Mouse (Mus musculus) fibroblast of lung, adult 2 months (primary cell): Measurements from ENCODE around the gene Carhsp1.

Experiments used
- DNase-seq: peaks from one replicate; pipeline ENCODE4 v3.0.0-alpha.2; 2011; ENCODE audit warnings: low read depth

Gene Carhsp1

GRCm38 (mm10) chr16:8674165-8674564 lies 2.2 kb upstream of the Carhsp1 start:
- DNase-seq: no peak

GRCm38 (mm10) chr16:8673343-8673742 lies 1.4 kb upstream of the Carhsp1 start:
- DNase-seq: no peak

DNA sequence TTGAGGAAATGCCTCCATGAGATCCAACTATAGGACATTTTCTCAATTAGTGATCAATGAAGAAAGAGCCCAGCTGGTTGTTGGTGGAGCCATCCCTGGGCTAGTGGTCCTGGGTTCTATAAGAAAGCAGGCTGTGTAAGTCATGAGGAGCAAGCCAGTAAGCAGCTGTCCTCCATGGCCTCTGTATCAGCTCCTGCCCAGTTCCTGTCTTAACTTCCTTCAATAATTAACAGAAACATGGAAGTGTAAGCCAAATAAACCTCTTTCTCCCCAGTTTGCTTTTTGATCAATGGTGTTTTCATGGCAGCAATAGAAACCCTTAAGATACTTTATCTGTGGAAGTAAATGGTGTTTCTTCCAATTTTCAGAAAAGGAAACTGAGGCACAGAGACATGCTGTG lies 856 bp upstream of the Carhsp1 start:
- no peak for DNase-seq

DNA sequence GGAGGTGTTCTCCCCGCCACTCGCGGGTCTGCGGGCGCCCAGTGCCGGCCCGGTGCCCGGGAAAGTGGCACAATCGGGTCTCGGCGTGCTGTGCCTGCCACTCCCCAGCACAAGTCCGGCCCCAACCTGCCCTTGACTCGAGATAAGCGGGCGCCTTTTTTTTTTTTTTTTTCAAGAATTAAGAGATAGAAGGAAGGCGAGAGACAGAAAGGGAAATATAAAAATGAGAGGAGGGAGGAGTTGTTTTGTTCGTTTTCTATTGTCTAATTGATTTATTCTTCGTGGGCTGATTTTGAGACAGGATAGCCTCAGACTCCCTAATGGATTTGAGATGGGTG lies 364 bp upstream of the Carhsp1 start:
- no peak for DNase-seq

- no peak for DNase-seq
These were observed 1.6 kb downstream of the Carhsp1 start for GRCm38 (mm10) chr16:8670041-8671035.

GRCm38 (mm10) chr16:8669432-8669831 lies 2.5 kb downstream of the Carhsp1 start:
- DNase-seq: no peak

- no peak for DNase-seq
These were observed 3.6 kb downstream of the Carhsp1 start for GRCm38 (mm10) chr16:8668386-8668785.

DNA sequence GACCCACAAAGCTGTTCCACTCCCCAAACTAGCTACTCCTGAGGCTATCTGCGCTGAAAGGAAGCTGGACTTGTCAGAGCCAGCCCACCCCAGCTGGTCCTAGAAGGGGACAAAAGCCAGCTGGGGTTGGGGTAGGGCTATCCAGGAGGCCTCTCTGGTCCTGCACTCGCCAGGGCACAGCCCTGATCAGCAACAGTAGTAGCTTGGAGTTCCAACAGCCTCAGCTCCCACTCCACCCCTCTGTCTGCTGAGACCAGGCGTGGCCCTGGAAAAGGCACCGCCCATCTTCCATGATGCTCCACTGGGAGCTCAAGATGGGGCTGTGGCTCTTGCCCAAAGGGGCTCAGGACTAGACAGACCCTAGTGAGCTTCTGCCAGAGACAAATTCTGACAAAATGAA lies 4.1 kb downstream of the Carhsp1 start:
- no peak for DNase-seq

GRCm38 (mm10) chr16:8667261-8667660 lies 4.7 kb downstream of the Carhsp1 start:
- no peak for DNase-seq

DNA sequence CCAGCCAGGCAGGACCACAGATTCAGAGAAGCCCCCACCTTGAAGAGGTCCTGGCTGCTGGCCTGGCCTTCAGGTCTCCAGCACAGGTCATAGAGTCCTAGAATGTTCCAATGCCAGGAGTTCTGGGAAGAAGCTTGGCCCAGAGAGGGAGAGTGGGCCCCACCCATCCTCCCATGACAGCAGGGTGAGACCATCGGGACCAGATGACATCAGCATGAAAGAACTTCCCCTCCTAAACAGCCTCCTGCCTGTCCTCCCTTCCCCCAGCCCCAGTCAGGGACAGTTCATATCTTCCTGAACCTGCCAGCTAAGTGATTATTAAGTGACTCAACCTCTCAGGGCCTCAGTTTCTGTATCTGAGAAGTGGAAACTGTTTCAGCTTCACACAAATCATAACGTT lies 5.5 kb downstream of the Carhsp1 start:
- DNase-seq: no peak

- no peak for DNase-seq
These were observed 6.6 kb downstream of the Carhsp1 start for GRCm38 (mm10) chr16:8665367-8665766.

DNA sequence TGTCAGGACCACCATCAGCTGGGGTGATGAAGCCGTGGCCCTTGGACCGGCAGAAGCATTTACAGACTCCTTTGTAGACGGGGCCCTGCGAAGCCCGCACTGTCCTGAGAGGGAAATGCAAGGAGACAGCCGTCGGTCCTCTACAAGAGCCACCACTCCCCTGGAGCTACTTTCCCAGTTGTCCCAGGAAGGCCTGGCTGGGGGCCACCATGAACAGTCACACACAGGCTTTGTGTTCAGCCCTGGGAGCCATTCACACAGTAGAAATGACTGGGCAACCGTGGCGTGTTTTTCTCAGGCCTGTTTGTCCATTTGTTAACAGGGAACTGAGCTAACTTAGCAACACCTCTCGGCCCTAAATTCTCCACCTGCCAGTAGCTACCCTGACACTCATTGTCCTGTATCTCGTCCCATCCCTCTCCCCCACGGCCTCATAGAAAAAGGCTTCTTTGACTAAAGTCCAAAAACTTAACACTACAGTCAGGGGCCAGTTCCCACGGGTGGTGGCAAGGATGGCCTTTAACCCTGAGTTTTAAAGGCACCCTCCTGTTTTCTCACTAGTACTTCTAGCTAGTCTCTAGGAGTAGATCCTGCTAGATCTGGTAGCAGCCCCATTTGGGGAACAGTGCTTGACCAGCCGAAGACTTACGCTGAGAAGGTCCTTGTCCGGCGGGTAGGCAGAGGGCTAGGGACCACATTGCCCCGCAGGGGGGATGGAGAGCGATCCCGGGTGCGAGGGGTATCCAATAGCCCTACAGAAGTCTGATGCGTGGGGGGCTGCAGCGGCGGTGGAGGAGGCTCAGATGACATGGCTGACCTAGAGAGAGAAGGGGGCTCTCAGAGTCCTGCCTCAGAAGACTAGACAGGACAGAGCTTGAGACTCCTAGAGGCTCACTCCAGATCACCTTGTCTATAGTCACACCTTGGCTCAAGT lies 8.1 kb downstream of the Carhsp1 start:
- DNase-seq: no peak

- DNase-seq: no peak
These were observed 8.9 kb downstream of the Carhsp1 start for GRCm38 (mm10) chr16:8663022-8663421.

DNA sequence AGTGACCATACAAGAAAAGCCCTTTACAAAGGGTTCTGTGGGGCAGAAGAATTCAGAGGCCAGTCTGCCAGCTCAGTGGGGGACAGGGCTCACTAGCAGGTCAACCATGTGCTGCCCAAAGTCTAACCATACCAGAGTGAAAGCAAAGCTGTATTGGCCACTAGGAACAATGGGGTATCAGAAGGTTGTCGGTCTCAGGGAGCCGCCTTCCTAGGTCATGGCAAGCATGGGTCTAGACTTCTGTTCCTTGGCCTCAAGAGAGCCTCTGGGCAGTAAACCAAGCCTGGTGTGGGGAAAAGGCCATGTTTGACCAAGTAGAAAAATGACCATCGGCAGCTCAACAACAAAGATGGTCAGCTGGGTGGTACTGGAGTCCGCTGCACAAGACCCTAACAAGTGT lies 13.2 kb downstream of the Carhsp1 start:
- DNase-seq: no peak

DNA sequence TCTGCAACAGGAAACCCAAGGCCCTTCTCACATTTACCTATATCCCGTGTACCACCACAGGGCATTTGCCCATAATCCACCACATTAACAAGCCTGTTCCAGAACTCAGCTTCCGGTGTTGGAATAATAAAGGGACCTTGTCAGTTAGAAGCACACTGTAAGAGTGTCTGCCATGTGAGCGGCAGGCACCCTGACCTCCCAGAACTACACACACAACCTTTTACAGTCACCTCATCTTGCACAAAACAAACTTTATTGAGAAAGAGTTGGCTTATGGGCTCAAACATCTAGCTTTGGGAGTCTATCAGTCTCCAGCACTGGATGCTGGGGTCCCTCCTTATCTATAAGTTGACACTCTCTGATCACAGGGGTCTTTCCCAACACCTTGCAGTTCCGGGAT lies 13.6 kb downstream of the Carhsp1 start:
- no peak for DNase-seq

DNA sequence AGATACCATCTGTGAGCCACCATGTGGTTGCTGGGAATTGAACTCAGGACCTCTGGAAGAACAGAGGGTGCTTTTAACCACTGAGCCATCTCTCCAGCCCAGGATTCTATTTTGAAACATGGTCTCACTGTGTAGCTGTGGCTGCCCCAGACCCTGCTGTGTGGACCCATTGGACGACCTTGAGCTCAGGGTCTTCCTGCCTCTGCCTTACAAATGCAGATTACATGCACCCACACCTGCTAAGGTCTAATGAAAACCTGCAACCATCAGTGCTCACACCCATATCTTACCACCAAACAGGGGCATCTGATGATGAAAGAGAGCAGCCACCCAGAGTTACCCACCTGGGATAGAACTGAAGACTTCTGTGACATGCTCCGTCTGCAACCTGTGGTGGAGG lies 15.7 kb downstream of the Carhsp1 start:
- DNase-seq: no peak

DNA sequence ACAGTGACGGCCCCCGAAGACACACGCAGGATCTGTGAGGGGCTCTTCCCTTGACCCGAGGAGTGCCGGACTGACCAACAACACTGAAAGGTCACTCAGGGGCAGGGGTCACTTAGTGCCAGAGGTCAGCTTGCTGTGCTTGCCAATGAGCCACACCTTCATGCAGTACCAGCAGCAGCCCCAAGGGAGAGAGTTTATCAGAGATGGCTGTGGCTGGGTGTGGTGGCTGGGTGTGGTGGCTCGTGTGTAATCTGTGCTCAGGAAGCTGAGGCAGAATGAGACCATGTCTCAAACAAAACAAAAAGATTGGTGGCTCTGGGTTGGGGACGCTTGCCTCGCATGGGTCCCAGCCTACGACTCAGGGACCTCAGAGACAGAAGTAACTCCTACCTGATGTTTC lies 16.4 kb downstream of the Carhsp1 start:
- DNase-seq: no peak

- no peak for DNase-seq
These were observed 16.8 kb downstream of the Carhsp1 start for GRCm38 (mm10) chr16:8655108-8655507.

DNA sequence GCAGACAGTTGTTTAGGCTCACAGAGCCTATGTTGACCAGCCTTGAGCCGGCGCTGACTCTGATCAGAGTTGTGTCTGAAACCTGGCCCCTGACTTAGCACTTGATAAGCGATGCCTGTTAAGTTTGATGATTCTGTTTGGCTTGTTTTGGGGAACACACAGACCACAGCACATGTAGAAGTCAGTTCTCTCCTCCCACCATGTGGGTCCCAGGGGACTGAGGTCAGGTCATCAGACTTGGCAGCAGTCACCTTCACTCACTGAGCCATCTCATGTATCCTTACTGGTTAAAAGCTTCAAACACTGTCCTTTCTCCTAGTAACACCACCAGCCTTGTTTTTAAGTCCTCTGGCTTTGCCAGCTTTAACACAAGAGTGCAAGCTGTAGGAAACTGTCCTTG lies 21.9 kb downstream of the Carhsp1 start:
- DNase-seq: no peak

DNA sequence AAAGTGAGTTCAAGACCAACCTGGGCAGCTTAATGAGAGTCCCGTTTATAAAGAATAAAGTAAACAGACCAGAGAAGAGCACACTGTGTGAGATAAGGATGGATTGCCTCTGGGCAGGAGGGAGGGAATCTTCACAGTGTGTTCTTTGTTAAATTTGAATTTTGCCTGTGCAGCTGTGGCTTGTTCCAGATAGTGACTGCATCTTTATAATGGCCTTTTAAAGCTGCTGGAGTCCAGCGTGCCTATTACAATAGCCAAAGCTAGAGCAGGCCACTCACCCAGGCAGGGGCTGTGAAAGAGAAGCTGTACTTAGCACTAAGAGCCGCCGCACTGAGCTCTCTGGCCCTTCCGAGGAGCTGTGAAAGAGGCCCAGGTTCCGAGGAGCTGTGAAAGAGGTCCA lies 26.4 kb downstream of the Carhsp1 start:
- no peak for DNase-seq

DNA sequence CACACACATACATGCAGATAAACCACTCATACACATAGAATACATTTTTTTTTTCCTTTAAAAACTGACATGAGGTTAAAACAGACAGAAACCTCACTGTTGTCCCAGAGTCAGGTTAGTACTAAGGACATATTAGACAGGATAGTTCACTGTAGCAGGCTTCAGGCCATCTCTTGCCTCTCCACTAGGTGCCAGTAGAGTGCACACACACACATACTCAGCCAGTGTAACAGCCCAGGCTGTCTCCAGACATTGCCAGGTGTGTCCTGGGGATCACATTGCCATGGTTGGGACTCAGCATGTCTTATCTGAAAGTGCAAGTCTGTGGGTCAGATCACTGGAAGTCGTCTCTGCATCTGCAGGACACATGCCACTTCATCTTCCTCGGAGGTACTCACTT lies 28.1 kb downstream of the Carhsp1 start:
- DNase-seq: no peak

DNA sequence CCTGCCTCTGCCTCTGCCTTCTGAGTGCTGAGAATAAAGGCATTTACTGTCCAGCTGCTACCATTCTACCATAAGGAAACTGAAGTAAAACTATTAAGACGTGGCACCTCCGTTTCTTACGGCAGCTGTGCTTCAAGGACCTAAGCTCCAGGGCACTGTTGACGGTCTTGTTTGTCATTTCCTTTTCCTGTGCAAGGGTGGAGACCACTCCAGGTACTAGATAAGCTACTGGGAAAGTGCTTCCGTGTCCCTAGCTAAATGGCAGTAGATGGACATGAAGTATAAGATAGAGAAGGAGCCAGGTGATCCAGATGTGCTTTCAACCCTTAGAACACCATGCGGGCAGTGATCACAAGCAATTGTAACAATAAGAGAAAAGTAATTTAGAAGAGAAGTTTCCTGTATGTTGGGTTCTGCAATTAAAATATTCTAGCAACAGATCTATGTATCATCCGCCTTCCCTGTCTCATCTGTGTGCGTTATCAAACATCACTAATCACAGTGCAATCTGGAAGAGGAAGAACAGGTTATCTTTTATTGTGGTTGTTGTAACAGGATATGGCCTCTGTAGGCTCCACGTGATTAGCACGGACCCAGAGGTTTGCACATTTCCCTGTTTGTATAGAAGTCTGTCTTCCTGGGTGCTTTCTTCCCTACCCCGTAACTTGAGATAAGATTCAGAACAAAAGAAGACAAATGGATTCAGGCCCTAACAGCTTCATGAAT lies 32.3 kb downstream of the Carhsp1 start:
- no peak for DNase-seq
